Mouse (Mus musculus) ES-Bruce4 (cell line): Measurements from ENCODE around the gene Olfr285. TPM values are rescaled to one million over a fixed set of nuclear protein-coding genes. Genes with fewer than 3 reads are reported as not detected.

Source experiments
- H3K27ac ChIP-seq: 2 replicates; pipeline ENCODE4 v1.5.1; 2012; ENCODE audit warnings: low read length, inconsistent platforms; ENCODE audit not compliant: insufficient read depth
- H3K27me3 ChIP-seq: 2 replicates; pipeline ENCODE4 v1.6.1; 2012; ENCODE audit warnings: mild to moderate bottlenecking, low read length, inconsistent platforms; ENCODE audit not compliant: control insufficient read depth, poor library complexity, insufficient read depth, severe bottlenecking
- H3K36me3 ChIP-seq: 2 replicates; pipeline ENCODE4 v1.6.1; 2012; ENCODE audit warnings: inconsistent platforms, mild to moderate bottlenecking, low read length, moderate library complexity; ENCODE audit not compliant: control insufficient read depth, poor library complexity, insufficient read depth, severe bottlenecking
- H3K4me1 ChIP-seq: one replicate; pipeline ENCODE4 v1.8.1; 2011; ENCODE audit warnings: low read length; ENCODE audit not compliant: control insufficient read depth, insufficient read depth
- H3K4me3 ChIP-seq: 2 replicates; pipeline ENCODE4 v1.5.1; 2011; ENCODE audit warnings: low read depth, mild to moderate bottlenecking, low read length
- H3K9ac ChIP-seq: 2 replicates; pipeline ENCODE4 v1.6.1; 2012; ENCODE audit warnings: low read depth, mild to moderate bottlenecking, inconsistent platforms; ENCODE audit not compliant: poor library complexity, severe bottlenecking
- H3K9me3 ChIP-seq: replicated peaks from 2 replicates; pipeline ENCODE4 v1.6.1; 2012; ENCODE audit warnings: mild to moderate bottlenecking, low read length, inconsistent platforms; ENCODE audit not compliant: control insufficient read depth, poor library complexity, insufficient read depth, severe bottlenecking
- CTCF ChIP-seq: IDR thresholded peaks from one replicate; pipeline ENCODE4 v1.8.1; 2011; ENCODE audit warnings: low read depth, low read length
- EP300 ChIP-seq: IDR thresholded peaks from 2 replicates; pipeline ENCODE4 v1.6.1; 2011; ENCODE audit warnings: low read depth, low read length; ENCODE audit not compliant: insufficient read depth
- POLR2A ChIP-seq: IDR thresholded peaks from one replicate; pipeline ENCODE4 v1.8.1; 2011; ENCODE audit warnings: low read length; ENCODE audit not compliant: insufficient read depth
- polyA plus RNA-seq: library from polyadenylated mRNA; stranded (reverse); fragments of >200 nt; gene quantifications from 2 replicates; pipeline ENCODE4 v1.2.4, GENCODE M21; 2011; ENCODE audit warnings: low read depth; ENCODE audit not compliant: missing spikeins, insufficient read depth, insufficient read length

The Olfr285 gene
- polyA plus RNA-seq = not detected in 2 replicates

DNA sequence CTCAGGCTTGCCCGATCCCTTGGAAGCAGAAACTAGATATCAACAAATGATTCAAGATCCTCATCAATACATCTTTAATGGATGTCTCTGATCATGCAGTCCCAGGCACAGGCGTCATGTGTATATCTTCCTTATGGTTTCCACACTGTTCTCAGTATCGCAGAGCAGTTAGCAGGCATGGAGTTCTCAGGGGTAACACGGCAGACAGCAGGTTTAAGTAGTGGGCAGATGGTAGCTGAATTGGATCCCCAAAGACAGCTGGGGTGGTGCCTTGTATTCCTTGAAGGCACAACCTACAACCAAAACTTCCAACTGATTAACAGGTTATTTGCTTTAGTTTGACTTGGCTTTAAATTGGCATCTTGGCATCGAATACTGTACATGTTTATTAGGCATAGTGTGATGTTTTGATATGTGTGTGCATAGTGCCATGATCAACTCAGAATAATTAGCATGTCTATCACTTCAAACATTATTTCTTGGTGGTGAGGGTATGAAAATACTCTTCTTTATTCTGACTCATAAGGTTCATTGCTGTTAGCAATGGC lies at the start of gene Olfr285:
Gene Olfr285, minus strand, starts transcription at position 177 of the 548 bp plus-strand sequence.
- H3K9ac ChIP-seq = no peak within 1 kb of the TSS
- TF ChIP-seq POLR2A (no peak), EP300 (no peak), CTCF (no peak)
- no peaks in the 10 kb centered on the region for H3K36me3 ChIP-seq
- H3K9me3 ChIP-seq = peaks cover 5% of the 10 kb centered on the region; the same call in 1 of the 2 replicates
- H3K4me1 ChIP-seq = no peaks in the 10 kb centered on the region
- H3K27ac ChIP-seq = no peak within 1 kb of the TSS
- H3K27me3 ChIP-seq = no peaks in the 10 kb centered on the region
- H3K4me3 ChIP-seq = no peak within 1 kb of the TSS

- H3K27me3 ChIP-seq = no peaks in the 10 kb centered on the region
- H3K4me1 ChIP-seq = no peaks in the 10 kb centered on the region
- H3K36me3 ChIP-seq = no peaks in the 10 kb centered on the region
- H3K4me3 ChIP-seq = no peak within 1 kb of the TSS
- no peak within 1 kb of the TSS for H3K27ac ChIP-seq
- H3K9ac ChIP-seq = no peak within 1 kb of the TSS
- TF ChIP-seq POLR2A = no peak
- TF ChIP-seq CTCF = no peak
- no peak for TF ChIP-seq EP300
- H3K9me3 ChIP-seq = no peaks in the 10 kb centered on the region
Observed at GRCm38 (mm10) chr15:98340887-98341286, 23.7 kb upstream of the Olfr285 start, which contains the start of gene Olfr284. Gene Olfr284, minus strand, starts transcription at chr15:98340987.

DNA sequence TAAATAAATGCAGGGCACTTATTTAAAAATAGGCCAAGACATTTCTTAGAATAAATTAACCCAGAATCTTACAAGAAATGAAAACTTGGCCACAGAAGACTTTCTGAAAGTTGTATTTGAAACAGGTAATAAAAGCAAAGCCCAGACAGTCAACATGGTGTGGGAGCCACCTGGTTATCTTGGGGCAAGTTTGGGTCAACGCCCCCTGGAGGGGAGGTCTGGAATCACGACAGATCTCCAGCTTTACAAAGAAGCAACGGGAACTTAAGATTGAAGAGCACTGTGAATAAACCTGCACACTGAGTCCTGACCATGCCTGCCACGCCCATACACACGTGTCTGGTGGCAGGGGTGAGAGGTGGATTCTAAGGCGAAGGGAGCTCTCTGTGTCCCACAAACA lies 1.4 kb downstream of the Olfr285 start:
- H3K9ac ChIP-seq = no peak overlapping the region
- H3K27ac ChIP-seq = no peak overlapping the region
- no peak overlapping the region for H3K4me3 ChIP-seq
- H3K36me3 ChIP-seq = no peaks in the 10 kb centered on the region
- H3K27me3 ChIP-seq = no peaks in the 10 kb centered on the region
- no peaks in the 10 kb centered on the region for H3K4me1 ChIP-seq
- TF ChIP-seq EP300 = no peak
- TF ChIP-seq POLR2A = no peak
- peak; percentile 19 for TF ChIP-seq CTCF
- H3K9me3 ChIP-seq = no peaks in the 10 kb centered on the region

- Histone ChIP-seq H3K36me3 (no peaks in the 10 kb centered on the region), H3K9ac (peak within 1 kb of the TSS; percentile 39), H3K4me3 (peak within 1 kb of the TSS; percentile 67), H3K9me3 (no peaks in the 10 kb centered on the region), H3K27me3 (no peaks in the 10 kb centered on the region), H3K4me1 (no peaks in the 10 kb centered on the region), H3K27ac (no peak within 1 kb of the TSS)
- TF ChIP-seq EP300 (no peak), CTCF (no peak), POLR2A (no peak)
Observed at GRCm38 (mm10) chr15:98295628-98296551, 21.3 kb downstream of the Olfr285 start, which contains the start of gene Zfp641. Gene Zfp641, minus strand, starts transcription at chr15:98296161.

DNA sequence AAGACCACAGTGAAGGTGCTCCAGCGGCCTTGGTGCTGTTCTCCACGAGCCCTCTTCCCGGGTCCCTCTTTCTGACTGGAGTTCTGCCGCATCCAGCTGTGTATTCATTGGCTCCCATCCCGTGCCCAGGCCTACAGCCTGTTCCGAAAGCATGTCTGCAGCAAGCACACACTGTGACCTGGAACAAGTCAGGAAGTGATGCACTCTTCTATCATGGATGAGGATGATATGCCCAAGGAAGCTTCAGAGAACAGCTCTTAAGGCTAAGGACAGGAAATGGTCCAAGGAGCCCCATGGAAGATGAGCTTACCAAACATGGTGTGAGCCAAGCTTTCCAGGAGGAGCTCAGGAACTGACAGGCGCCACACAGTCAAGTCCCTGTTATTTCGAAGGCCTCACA lies 23.5 kb downstream of the Olfr285 start:
- TF ChIP-seq CTCF (no peak), POLR2A (no peak), EP300 (no peak)
- no peaks in the 10 kb centered on the region for H3K9me3 ChIP-seq
- no peak overlapping the region for H3K9ac ChIP-seq
- no peak overlapping the region for H3K27ac ChIP-seq
- H3K36me3 ChIP-seq = no peaks in the 10 kb centered on the region
- H3K4me3 ChIP-seq = no peak overlapping the region
- no peaks in the 10 kb centered on the region for H3K4me1 ChIP-seq
- H3K27me3 ChIP-seq = no peaks in the 10 kb centered on the region

- Histone ChIP-seq H3K4me3 (no peak overlapping the region), H3K36me3 (no peaks in the 10 kb centered on the region), H3K9me3 (no peaks in the 10 kb centered on the region), H3K27me3 (no peaks in the 10 kb centered on the region), H3K9ac (no peak overlapping the region), H3K4me1 (no peaks in the 10 kb centered on the region), H3K27ac (no peak overlapping the region)
- TF ChIP-seq EP300 (no peak), CTCF (no peak), POLR2A (no peak)
Observed at GRCm38 (mm10) chr15:98288566-98288965, 28.6 kb downstream of the Olfr285 start.
